8 mouse cellular contexts compared by ENCODE assay signal in genomic region chr16:34093734-34094445, GRCm38 (mm10).
DNase-seq lines count a peak whose midpoint lies in the region; ATAC-seq lines count a peak whose summit lies in the region.

No protein-coding gene starts in this region.

- ATAC-seq in lung, embryonic 15.5 days (ENCODE audit: borderline replicate concordance, extremely low read depth, low FRiP score, low TSS enrichment) = no peak
- ATAC-seq in embryonic facial prominence, embryonic 14.5 days (ENCODE audit: low read depth) = no peak
- ATAC-seq in intestine, embryonic 14.5 days (replicated peaks; ENCODE audit: low FRiP score, low TSS enrichment, low read depth) = no peak
- peak; percentile 7 for ATAC-seq in neural tube, embryonic 14.5 days (ENCODE audit: low read depth)

- H3K4me2 ChIP-seq in lung, embryonic 15.5 days = peak overlapping the region; percentile 90
- H3K4me2 ChIP-seq in embryonic facial prominence, embryonic 14.5 days (ENCODE audit: low read depth, low read length) = peak overlapping the region; percentile 75
- H3K4me2 ChIP-seq in intestine, embryonic 14.5 days (ENCODE audit: low read length) = peak overlapping the region; percentile 68
- H3K4me2 ChIP-seq in neural tube, embryonic 14.5 days (ENCODE audit: low read depth, low read length) = peak overlapping the region; percentile 48

- WGBS in lung, embryonic 15.5 days = 4% methylated on average over 14 of the region's 14 CpGs
- WGBS in embryonic facial prominence, embryonic 14.5 days = 3% methylated on average over 14 of the region's 14 CpGs
- 8% methylated on average over 14 of the region's 14 CpGs for WGBS in intestine, embryonic 14.5 days
- 3% methylated on average over 14 of the region's 14 CpGs for WGBS in neural tube, embryonic 14.5 days

- H3K9ac ChIP-seq in lung, embryonic 15.5 days = peak overlapping the region; percentile 57; the same call in 1 of the 2 replicates
- peak overlapping the region; percentile 70 for H3K9ac ChIP-seq in embryonic facial prominence, embryonic 14.5 days (ENCODE audit: low read depth, low read length)
- peak overlapping the region; percentile 58 for H3K9ac ChIP-seq in intestine, embryonic 14.5 days (ENCODE audit: low read length)
- peak overlapping the region; percentile 39 for H3K9ac ChIP-seq in neural tube, embryonic 14.5 days (replicated peaks; ENCODE audit: low read depth, low read length)

- peak overlapping the region; percentile 66 for H3K27ac ChIP-seq in lung, embryonic 15.5 days
- peak overlapping the region; percentile 35; the same call in 1 of the 2 replicates for H3K27ac ChIP-seq in embryonic facial prominence, embryonic 14.5 days (replicated peaks; ENCODE audit: low read depth, low read length)
- H3K27ac ChIP-seq in intestine, embryonic 14.5 days (ENCODE audit: low read depth) = peak overlapping the region; percentile 64
- H3K27ac ChIP-seq in neural tube, embryonic 14.5 days (ENCODE audit: low read depth, low read length) = peak overlapping the region; percentile 58

- no peak for DNase-seq in lung, postnatal 36 days
- DNase-seq in embryonic facial prominence, embryonic 14.5 days (ENCODE audit: low spot score) = no peak
- no peak for DNase-seq in intestine, embryonic 14.5 days (ENCODE audit: low spot score)
- no peak for DNase-seq in MN1 (ENCODE audit: low spot score)
- DNase-seq in thymus, adult 18-20 months = no peak
- DNase-seq in urinary bladder, adult 18-20 months (ENCODE audit: low spot score in 2 of 2) = no peak

- H3K9me3 ChIP-seq in lung, embryonic 15.5 days = no peaks in the 10 kb centered on the region
- H3K9me3 ChIP-seq in embryonic facial prominence, embryonic 14.5 days (ENCODE audit: control insufficient read depth, low read length) = no peaks in the 10 kb centered on the region
- no peaks in the 10 kb centered on the region for H3K9me3 ChIP-seq in intestine, embryonic 14.5 days (ENCODE audit: control insufficient read depth, low read length)
- H3K9me3 ChIP-seq in neural tube, embryonic 14.5 days (ENCODE audit: control insufficient read depth, low read length) = no peaks in the 10 kb centered on the region

- no peaks in the 10 kb centered on the region for H3K36me3 ChIP-seq in lung, embryonic 15.5 days
- H3K36me3 ChIP-seq in embryonic facial prominence, embryonic 14.5 days (ENCODE audit: control insufficient read depth, insufficient read depth, low read length) = no peaks in the 10 kb centered on the region
- no peaks in the 10 kb centered on the region for H3K36me3 ChIP-seq in intestine, embryonic 14.5 days (ENCODE audit: control insufficient read depth, insufficient read depth, low read length)
- H3K36me3 ChIP-seq in neural tube, embryonic 14.5 days (ENCODE audit: control insufficient read depth, insufficient read depth, low read length) = no peaks in the 10 kb centered on the region

- peaks cover 24% of the 10 kb centered on the region for H3K4me1 ChIP-seq in lung, embryonic 15.5 days
- peaks cover 16% of the 10 kb centered on the region; the same call in 1 of the 2 replicates for H3K4me1 ChIP-seq in embryonic facial prominence, embryonic 14.5 days (ENCODE audit: control insufficient read depth, insufficient read depth, low read length)
- H3K4me1 ChIP-seq in intestine, embryonic 14.5 days (replicated peaks; ENCODE audit: control insufficient read depth, insufficient read depth, low read length) = peaks cover 13% of the 10 kb centered on the region
- H3K4me1 ChIP-seq in neural tube, embryonic 14.5 days (ENCODE audit: control insufficient read depth, insufficient read depth, low read length) = peaks cover 29% of the 10 kb centered on the region

- peak overlapping the region; percentile 67 for H3K4me3 ChIP-seq in lung, embryonic 15.5 days
- H3K4me3 ChIP-seq in embryonic facial prominence, embryonic 14.5 days (ENCODE audit: low read depth, low read length) = peak overlapping the region; percentile 49
- peak overlapping the region; percentile 45 for H3K4me3 ChIP-seq in intestine, embryonic 14.5 days (ENCODE audit: low read depth, low read length)
- H3K4me3 ChIP-seq in neural tube, embryonic 14.5 days (ENCODE audit: low read depth, low read length) = peak overlapping the region; percentile 25

- H3K27me3 ChIP-seq in lung, embryonic 15.5 days = no peaks in the 10 kb centered on the region
- H3K27me3 ChIP-seq in embryonic facial prominence, embryonic 14.5 days (replicated peaks; ENCODE audit: control insufficient read depth, insufficient read depth, low read length) = no peaks in the 10 kb centered on the region
- H3K27me3 ChIP-seq in intestine, embryonic 14.5 days (replicated peaks; ENCODE audit: control insufficient read depth, insufficient read depth, low read length) = no peaks in the 10 kb centered on the region
- H3K27me3 ChIP-seq in neural tube, embryonic 14.5 days (ENCODE audit: control insufficient read depth, insufficient read depth, low read length) = 0 out of 2 replicates have a peak, but pooled peaks cover 2% of the 10 kb centered on the region
